Mouse (Mus musculus) embryonic fibroblast, embryonic 13.5 days (primary cell): ENCODE results near the gene Kif13a. TPM values are rescaled to one million over a fixed set of nuclear protein-coding genes. Genes with fewer than 3 reads are reported as not detected.
A peak's percentile ranks its signal among the peaks of the same experiment; 100 is the strongest.

Source experiments
- H3K27ac ChIP-seq: 2 replicates; pipeline ENCODE4 v1.5.1; 2012; ENCODE audit warnings: low read length, control low read depth, inconsistent platforms; ENCODE audit not compliant: insufficient read depth
- H3K4me1 ChIP-seq: 2 replicates; pipeline ENCODE4 v1.6.1; 2011; ENCODE audit warnings: low read length; ENCODE audit not compliant: control insufficient read depth, insufficient read depth
- H3K4me3 ChIP-seq: 2 replicates; pipeline ENCODE4 v1.5.1; 2011; ENCODE audit warnings: mild to moderate bottlenecking, control low read depth, low read length; ENCODE audit not compliant: insufficient read depth
- CTCF ChIP-seq: IDR thresholded peaks from 2 replicates; pipeline ENCODE4 v1.5.1; 2011; ENCODE audit warnings: mild to moderate bottlenecking, control low read depth, low read length, moderate library complexity, borderline replicate concordance; ENCODE audit not compliant: insufficient read depth
- POLR2A ChIP-seq: IDR thresholded peaks from 2 replicates; pipeline ENCODE4 v1.6.1; 2011; ENCODE audit warnings: low read depth, mild to moderate bottlenecking, control low read depth, low read length, moderate library complexity
- polyA plus RNA-seq: library from polyadenylated mRNA; stranded (reverse); fragments of >200 nt; gene quantifications from 2 replicates; pipeline ENCODE4 v1.2.4, GENCODE M21; 2011; ENCODE audit warnings: low read depth; ENCODE audit not compliant: missing spikeins, insufficient read length

The Kif13a gene
- polyA plus RNA-seq, 1 experiment: 32.5 TPM

DNA sequence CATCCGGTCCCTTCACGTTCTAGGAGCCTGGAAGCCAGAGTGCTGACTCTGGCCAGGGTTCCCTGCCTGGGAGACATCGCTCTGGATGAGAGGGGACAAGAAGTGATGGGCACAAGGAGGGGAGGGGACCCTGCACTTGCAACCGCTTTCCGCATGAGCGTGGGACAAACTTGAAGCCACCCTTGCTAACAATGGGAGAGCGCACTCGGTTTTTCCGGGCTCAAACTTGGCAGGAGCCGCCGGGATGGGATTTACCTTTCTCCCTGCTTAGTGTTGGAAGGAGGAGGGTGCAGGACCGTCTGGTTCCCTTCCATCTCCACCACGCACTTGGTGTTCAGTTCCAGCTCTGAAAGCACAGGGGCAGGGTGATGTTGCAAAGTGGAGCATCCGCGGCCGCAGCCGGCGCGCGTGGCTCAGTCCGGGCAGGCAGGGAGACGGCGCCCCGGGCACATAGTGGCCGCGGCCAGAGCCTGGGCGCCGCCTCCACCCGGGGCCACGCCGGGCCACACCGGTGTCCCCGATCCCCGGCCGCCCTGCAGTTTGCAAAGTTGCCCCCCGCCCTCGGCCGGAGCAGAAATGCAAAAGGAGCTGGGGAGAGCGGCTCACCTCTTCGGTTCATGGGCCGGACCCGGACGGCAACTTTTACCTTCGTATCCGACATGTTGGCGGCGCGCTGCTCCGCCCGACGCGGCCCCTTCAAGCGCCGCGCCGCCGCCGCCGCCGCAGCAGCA lies 541 bp downstream of the Kif13a start:
- peak overlapping the region; percentile 68 for H3K4me3 ChIP-seq
- H3K27ac ChIP-seq: peak overlapping the region; percentile 66
- peaks cover 3% of the 10 kb centered on the region; the same call in 1 of the 2 replicates for H3K4me1 ChIP-seq
- TF ChIP-seq POLR2A (peak; percentile 44; the same call in 1 of the 2 replicates), CTCF (no peak)

DNA sequence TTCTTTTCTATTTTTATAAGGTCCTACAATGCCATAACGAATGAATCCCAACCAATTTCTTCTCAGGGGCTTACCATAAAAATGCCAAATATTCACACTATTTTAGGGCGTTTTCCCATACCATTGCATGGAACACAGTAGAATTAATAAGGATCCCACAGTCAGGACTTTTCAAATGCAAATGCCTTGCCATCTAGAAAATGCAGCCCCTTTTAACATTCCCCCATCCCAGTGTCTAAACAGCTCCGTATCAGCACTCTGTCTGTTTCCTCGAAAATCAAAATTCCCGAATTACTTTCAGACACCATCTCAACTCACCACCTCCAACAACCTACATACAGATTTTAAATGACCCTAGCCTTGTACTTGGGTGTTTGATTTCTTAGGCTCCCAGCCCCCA lies 1.3 kb downstream of the Kif13a start:
- H3K4me3 ChIP-seq: peak overlapping the region; percentile 68
- H3K4me1 ChIP-seq: peaks cover 3% of the 10 kb centered on the region; the same call in 1 of the 2 replicates
- H3K27ac ChIP-seq: no peak overlapping the region
- TF ChIP-seq CTCF (no peak), POLR2A (no peak)

DNA sequence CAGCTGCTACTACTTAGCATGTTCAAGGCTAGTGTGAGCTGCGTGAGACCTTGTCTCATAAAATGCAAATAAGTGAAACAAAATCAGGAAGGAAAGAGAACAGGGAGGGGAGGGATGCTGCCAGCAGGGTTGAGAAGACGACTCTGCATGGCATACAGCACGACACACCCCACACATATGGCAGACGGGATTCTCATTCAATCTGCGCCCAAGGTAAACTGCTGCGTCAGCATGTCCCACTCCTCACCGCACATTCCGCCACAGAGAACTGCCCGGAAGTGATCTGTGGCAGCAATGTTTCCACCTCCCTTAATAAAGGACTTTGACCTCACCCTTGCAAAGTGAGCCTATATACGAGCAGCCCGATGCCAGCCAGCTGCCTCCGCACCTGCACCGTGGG lies 4.0 kb downstream of the Kif13a start:
- Histone ChIP-seq H3K4me1 (peaks cover 6% of the 10 kb centered on the region; the same call in 1 of the 2 replicates), H3K27ac (no peak overlapping the region), H3K4me3 (no peak overlapping the region)
- TF ChIP-seq CTCF (no peak), POLR2A (no peak)

DNA sequence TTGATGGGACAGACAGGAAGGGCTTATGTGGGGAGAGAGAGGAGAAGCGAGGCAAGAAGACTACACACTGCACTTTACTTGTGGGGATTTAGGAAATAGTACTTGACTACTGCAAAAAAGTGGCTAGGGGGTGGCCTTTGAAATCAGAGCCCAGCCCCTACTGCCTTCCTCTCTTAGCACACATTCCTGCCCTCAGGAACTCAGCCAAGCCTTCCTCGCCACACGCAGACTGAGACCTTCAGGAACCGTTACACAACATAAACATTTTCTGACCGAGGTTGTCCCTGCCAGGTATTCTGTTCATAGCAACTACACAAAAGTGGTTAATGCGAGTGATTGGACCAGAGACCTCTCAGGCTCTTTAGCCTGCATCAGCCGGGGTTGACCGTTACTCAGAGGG lies 8.1 kb downstream of the Kif13a start:
- no peak overlapping the region for H3K4me3 ChIP-seq
- 0 out of 2 replicates have a peak, but pooled peaks cover 3% of the 10 kb centered on the region for H3K4me1 ChIP-seq
- no peak overlapping the region for H3K27ac ChIP-seq
- no peak for TF ChIP-seq POLR2A
- no peak for TF ChIP-seq CTCF

DNA sequence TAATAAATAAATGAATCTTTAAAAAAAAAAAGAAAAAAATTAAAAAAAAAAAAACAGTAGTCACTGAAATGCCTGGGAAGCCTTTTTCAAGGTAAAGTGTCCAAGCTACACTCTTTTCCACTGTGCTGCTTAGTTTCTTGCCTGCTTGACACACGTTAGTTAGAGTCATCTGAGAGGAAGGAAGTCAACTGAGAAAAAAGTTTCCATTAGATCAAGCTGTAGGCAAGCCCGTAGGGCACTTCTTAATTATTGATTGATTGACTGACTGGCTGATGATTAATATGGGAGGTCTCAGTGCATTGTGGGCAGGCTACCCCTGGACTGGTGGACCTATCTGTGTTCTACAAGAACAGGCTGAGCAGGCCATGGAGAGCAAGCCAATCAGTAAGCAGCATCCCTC lies 9.9 kb downstream of the Kif13a start:
- TF ChIP-seq POLR2A (no peak), CTCF (no peak)

DNA sequence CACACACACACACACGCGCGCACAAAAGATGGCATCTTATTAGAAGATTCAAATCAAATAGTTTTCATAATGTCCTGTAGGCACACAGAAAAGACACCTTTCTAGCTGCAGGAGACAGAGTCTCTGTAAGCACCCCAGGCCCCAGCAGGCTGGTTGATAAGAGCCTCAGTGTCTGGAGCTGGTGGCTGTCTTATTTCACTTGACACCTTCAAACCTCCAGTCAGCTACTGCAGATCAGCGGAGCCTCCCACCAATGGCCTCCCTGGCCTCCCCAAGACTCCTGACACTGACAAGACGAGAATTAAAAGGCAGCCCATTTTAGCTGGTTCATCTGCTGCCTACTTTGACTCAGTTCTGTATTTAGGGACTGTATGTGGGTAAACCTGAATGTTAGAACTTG lies 11.2 kb downstream of the Kif13a start:
- 0 out of 2 replicates have a peak, but pooled peaks cover 3% of the 10 kb centered on the region for H3K4me1 ChIP-seq
- no peak overlapping the region for H3K4me3 ChIP-seq
- no peak overlapping the region for H3K27ac ChIP-seq
- TF ChIP-seq CTCF (no peak), POLR2A (no peak)

More for the DNA sequence above, 9.9 kb downstream of the Kif13a start:
- Histone ChIP-seq H3K27ac (no peak overlapping the region), H3K4me3 (no peak overlapping the region), H3K4me1 (0 out of 2 replicates have a peak, but pooled peaks cover 3% of the 10 kb centered on the region)

DNA sequence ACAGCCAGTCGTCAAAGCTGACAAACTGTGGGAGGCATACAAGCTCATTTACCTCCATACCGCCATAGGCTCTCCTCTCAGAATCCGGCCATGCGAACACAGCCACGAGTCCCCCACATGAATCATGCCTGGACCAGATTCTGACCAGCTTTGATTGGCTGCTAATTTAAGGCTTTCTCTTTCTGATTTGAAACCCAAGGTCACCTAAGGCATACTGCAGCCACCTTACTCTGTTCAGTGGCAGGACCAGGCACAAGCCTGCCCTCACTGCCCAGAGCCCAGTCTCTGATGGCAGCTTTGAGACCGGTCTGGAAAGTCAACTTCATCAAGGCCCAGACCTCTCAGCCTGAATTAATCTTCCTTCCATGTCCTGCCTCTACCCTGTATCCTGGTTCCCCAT lies 17.7 kb downstream of the Kif13a start:
- TF ChIP-seq POLR2A: no peak
- no peak for TF ChIP-seq CTCF
- H3K4me3 ChIP-seq: no peak overlapping the region
- peaks cover 7% of the 10 kb centered on the region; the same call in 1 of the 2 replicates for H3K4me1 ChIP-seq
- no peak overlapping the region for H3K27ac ChIP-seq

DNA sequence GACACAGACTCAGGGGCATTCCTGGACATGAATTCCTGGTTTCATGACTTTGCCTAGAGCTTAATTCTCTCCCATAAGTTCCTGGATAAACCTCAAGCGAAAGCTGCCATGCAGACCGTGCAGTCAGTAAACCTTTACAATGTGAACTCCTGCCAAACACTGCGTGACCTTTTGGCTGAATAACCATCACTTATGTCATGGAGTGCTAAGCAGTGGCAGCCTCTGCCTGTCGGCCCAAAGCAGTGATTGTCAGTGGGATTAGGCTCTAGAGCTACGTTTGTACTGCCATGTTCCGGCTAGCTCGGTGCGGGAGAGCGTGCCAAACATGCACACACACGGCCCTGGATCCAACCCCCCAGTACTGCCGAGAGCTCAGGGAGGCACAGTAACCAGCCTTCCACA lies 18.6 kb downstream of the Kif13a start:
- no peak for TF ChIP-seq POLR2A
- TF ChIP-seq CTCF: no peak
- H3K4me1 ChIP-seq: peaks cover 7% of the 10 kb centered on the region; the same call in 1 of the 2 replicates
- H3K4me3 ChIP-seq: no peak overlapping the region
- no peak overlapping the region for H3K27ac ChIP-seq

DNA sequence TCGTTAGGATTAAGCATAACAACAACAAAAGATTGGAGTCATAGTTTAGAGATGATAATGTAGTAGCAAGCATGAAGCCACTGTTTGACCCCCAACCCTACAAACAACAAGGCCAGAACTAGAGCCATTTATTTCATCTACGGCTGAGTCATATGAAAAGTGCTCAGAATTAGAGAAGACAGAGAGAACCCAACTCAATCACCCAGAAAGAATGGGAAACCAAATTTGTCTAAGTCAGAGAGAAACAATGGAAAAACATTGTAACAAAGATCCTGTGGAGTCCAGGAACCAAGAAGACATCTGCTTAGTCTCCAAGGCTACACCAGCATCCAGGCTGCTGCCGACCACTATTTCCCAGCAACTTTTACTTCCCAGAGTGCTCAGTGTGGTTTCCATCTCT lies 19.7 kb downstream of the Kif13a start:
- TF ChIP-seq CTCF (no peak), POLR2A (no peak)
- Histone ChIP-seq H3K4me1 (peaks cover 7% of the 10 kb centered on the region; the same call in 1 of the 2 replicates), H3K27ac (no peak overlapping the region), H3K4me3 (no peak overlapping the region)

GRCm38 (mm10) chr13:46909005-46909565 lies 20.6 kb downstream of the Kif13a start:
- no peak for TF ChIP-seq POLR2A
- H3K27ac ChIP-seq: no peak overlapping the region
- peaks cover 7% of the 10 kb centered on the region; the same call in 1 of the 2 replicates for H3K4me1 ChIP-seq
- no peak overlapping the region for H3K4me3 ChIP-seq
